Mouse (Mus musculus) hindbrain, embryonic 12.5 days (tissue): Measurements from ENCODE around the gene Cdc40. TPM values are rescaled to one million over a fixed set of nuclear protein-coding genes. Genes with fewer than 3 reads are reported as not detected.
"Not testable (repeated sequence)": the region's sequence is repeated elsewhere in the genome, so short reads cannot be mapped to it uniquely, and the experiment has no call there.

ENCODE experiments used
- ATAC-seq: fragments of 200-750 bp; cut with Nextera tagmentation; 2 replicates; pipeline ENCODE4 v1.8.0; 2017; ENCODE audit warnings: moderate TSS enrichment; ENCODE audit not compliant: low FRiP score
- H3K27ac ChIP-seq: fragments of 300-500 bp; sonication (generic); 2 replicates; pipeline ENCODE4 v1.5.1; 2016; ENCODE audit warnings: mild to moderate bottlenecking
- H3K27me3 ChIP-seq: fragments of 300-500 bp; sonication (generic); 2 replicates; pipeline ENCODE4 v1.6.1; 2016; ENCODE audit warnings: mild to moderate bottlenecking
- H3K36me3 ChIP-seq: fragments of 300-500 bp; sonication (generic); 2 replicates; pipeline ENCODE4 v1.6.1; 2016; ENCODE audit warnings: mild to moderate bottlenecking
- H3K4me1 ChIP-seq: fragments of 300-500 bp; sonication (generic); 2 replicates; pipeline ENCODE4 v1.6.1; 2016
- H3K4me2 ChIP-seq: fragments of 300-500 bp; sonication (generic); replicated peaks from 2 replicates; pipeline ENCODE4 v1.6.1; 2016; ENCODE audit warnings: mild to moderate bottlenecking
- H3K4me3 ChIP-seq: fragments of 300-500 bp; sonication (generic); 2 replicates; pipeline ENCODE4 v1.5.1; 2016; ENCODE audit warnings: mild to moderate bottlenecking
- H3K9ac ChIP-seq: fragments of 300-500 bp; sonication (generic); 2 replicates; pipeline ENCODE4 v1.6.1; 2016; ENCODE audit warnings: mild to moderate bottlenecking, moderate library complexity
- H3K9me3 ChIP-seq: fragments of 300-500 bp; sonication (generic); replicated peaks from 2 replicates; pipeline ENCODE4 v1.6.1; 2016; ENCODE audit warnings: mild to moderate bottlenecking
- WGBS: fragments of 180-500 bp; shearing (Covaris S2); methylation state at CpG from one replicate; pipeline ENCODE4 v1.1.7; 2016; 5-methylcytosine and 5-hydroxymethylcytosine counted together
- polyA plus RNA-seq: library from polyadenylated mRNA; unstranded; fragments of >200 nt; fragmentation: Nextera tagmentation; extraction: Ambion mirVana; gene quantifications from 2 replicates; pipeline ENCODE4 v1.2.1, GENCODE M21; 2016

Cdc40 gene
- polyA plus RNA-seq, 1 experiment from 2014 or later = 32.1 TPM

DNA sequence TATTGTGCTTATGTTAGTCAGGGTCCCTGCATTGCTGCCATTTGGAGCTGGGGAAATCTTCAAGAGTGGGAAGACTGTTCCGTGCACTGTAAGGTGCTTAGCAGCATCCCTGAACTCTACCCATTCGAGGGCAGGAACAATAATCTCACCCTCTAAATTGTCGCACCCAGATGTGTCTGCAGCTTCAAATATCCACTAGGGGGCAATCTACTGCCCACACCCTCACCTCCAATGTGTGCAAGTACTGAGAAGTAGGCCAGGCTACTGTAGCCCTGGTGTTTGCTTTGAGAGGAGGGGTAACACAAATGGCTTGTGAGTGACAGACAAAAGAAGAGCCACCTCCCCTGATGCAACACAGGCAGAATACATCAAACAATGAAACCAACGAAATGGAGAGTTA is 69.5 kb downstream of the Cdc40 start:
- Histone ChIP-seq H3K4me3 (no peak overlapping the region), H3K4me2 (no peak overlapping the region), H3K9ac (no peak overlapping the region), H3K36me3 (no peaks in the 10 kb centered on the region), H3K27ac (no peak overlapping the region; the same call in 1 of the 2 replicates), H3K27me3 (no peaks in the 10 kb centered on the region), H3K4me1 (no peaks in the 10 kb centered on the region), H3K9me3 (no peaks in the 10 kb centered on the region)
- WGBS = 68% methylated on average over 4 of the region's 4 CpGs
- no peak for ATAC-seq

DNA sequence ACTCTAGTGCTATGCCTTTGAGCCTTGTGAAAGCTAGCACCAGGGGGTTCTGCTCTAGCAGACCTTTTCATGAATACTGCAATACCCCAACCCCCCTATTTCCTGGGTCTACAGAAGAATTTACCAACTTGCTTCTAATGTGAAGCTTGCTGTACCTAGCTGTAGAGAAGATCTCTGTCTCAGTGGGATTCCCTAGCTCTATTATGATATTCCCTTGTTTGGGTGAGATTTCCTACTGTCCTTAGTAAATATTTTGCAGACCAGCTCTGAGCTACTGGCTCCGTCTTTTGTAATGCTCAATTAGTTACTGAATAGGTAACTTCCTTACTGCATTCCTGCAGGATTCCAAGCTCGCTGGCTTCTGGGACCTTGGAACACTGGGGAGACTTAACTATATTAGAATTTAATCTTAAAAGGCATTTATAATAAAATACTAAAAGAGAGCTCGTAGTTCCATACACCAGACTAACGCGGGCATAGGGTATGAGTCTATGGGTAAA is 73.7 kb downstream of the Cdc40 start:
- ATAC-seq, H3K27ac ChIP-seq, H3K27me3 ChIP-seq, H3K4me2 ChIP-seq, H3K4me1 ChIP-seq, H3K36me3 ChIP-seq, H3K9ac ChIP-seq, H3K4me3 ChIP-seq, H3K9me3 ChIP-seq: not testable (repeated sequence)
- 19% methylated on average over 5 of the region's 5 CpGs for WGBS

DNA sequence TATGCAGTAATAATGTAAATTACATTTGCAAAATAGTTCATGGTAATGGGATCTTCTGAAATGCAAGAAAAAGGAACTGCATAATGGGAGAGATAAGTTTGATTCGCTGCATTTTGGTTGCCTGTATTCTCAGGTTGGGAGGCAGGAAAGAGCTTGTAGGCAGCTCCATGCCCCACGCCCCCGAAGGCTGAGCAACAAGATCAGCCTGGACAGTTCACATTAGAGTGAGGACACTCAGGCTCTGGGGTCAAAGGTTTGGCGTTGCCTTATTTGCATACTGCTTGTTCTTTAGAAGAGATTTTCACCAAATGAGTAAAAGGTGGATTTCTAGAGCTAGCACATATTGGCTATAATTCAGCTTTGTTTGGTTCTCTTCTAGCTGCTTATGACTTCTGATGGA is 76.9 kb downstream of the Cdc40 start:
- ATAC-seq = no peak
- no peak overlapping the region for H3K4me3 ChIP-seq
- WGBS = 88% methylated on average over 4 of the region's 4 CpGs
- H3K36me3 ChIP-seq = no peaks in the 10 kb centered on the region
- H3K27me3 ChIP-seq = no peaks in the 10 kb centered on the region
- no peaks in the 10 kb centered on the region for H3K9me3 ChIP-seq
- no peak overlapping the region for H3K4me2 ChIP-seq
- no peak overlapping the region for H3K27ac ChIP-seq
- H3K9ac ChIP-seq = no peak overlapping the region
- H3K4me1 ChIP-seq = no peaks in the 10 kb centered on the region

DNA sequence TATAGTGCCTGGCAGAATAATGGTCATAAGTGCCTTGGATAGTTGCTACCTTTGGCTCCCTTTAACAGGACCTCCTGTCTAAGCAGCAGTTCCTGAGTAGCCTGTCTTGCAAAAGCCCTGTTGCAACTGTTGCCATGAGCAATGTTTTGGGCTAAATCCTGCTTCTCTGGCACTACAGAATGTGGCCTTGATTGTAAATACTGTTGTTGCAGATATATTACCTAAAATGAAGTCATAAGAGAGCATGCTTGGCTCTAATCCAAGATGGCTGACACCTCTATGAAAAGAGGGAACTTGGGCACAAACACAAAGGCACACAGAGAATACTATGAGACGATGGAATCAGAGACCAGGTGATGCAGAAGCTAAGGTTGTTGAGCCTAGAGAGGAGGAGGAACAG is 77.9 kb downstream of the Cdc40 start:
- H3K9me3 ChIP-seq = no peaks in the 10 kb centered on the region
- H3K27ac ChIP-seq = no peak overlapping the region
- H3K27me3 ChIP-seq = no peaks in the 10 kb centered on the region
- no peak for ATAC-seq
- H3K4me3 ChIP-seq = no peak overlapping the region
- H3K36me3 ChIP-seq = no peaks in the 10 kb centered on the region
- WGBS = 95% methylated on average over 1 of the region's 1 CpGs
- H3K4me2 ChIP-seq = no peak overlapping the region
- H3K4me1 ChIP-seq = no peaks in the 10 kb centered on the region
- H3K9ac ChIP-seq = no peak overlapping the region

DNA sequence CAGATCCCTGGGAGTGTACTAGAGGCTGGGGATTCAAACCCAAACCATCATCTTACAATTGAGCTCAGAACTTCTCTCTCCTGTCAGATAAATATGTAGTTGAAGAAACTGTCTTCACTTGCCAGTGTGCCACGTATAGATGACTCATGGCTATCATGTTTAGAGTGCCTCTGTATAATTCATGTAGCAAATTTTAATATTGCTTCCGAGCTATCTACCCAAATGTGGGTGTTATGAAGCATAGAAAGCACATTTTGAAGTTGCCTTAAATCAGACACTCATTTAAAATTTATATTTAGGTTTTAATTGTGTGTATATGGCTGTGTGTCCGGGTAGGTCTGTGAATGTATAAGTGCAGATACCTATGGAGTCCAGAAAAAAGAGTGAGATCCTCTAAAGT is 91.0 kb downstream of the Cdc40 start:
- H3K36me3 ChIP-seq = no peaks in the 10 kb centered on the region
- H3K27ac ChIP-seq = no peak overlapping the region
- H3K4me2 ChIP-seq = no peak overlapping the region
- no peak for ATAC-seq
- no peak overlapping the region for H3K4me3 ChIP-seq
- no peak overlapping the region for H3K9ac ChIP-seq
- H3K27me3 ChIP-seq = no peaks in the 10 kb centered on the region
- H3K4me1 ChIP-seq = no peaks in the 10 kb centered on the region
- 82% methylated on average over 3 of the region's 3 CpGs for WGBS
- 0 out of 2 replicates have a peak, but pooled peaks cover 1% of the 10 kb centered on the region for H3K9me3 ChIP-seq

DNA sequence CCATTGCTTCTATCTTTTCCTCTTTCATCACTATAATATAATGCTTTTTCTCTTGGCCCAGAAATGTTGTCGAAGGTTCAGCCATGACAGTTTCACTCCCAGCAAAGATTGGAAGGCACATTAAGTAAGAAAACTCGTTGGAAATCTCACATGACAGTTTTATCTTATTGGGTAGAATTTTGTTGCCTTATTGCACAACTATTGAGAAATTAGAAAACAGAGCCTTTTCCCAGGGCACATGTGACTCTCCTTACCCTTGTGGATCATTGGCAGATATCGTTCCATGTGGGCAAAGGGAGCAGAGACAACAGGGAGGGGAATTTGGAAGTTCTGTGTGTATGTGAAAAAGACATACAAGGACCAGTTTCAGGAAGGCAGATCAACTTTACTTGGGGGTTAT is 92.7 kb downstream of the Cdc40 start:
- Histone ChIP-seq H3K4me3 (no peak overlapping the region), H3K4me1 (no peaks in the 10 kb centered on the region), H3K9me3 (0 out of 2 replicates have a peak, but pooled peaks cover 4% of the 10 kb centered on the region), H3K4me2 (no peak overlapping the region), H3K27ac (no peak overlapping the region), H3K27me3 (no peaks in the 10 kb centered on the region), H3K36me3 (no peaks in the 10 kb centered on the region), H3K9ac (no peak overlapping the region)
- ATAC-seq = no peak
- 83% methylated on average over 3 of the region's 3 CpGs for WGBS

Other genes with a start within 250 kb of the Cdc40 start
- 0.39 and 0.59 TPM in 2 replicates for gene Mettl24, start 200.0 kb downstream of the Cdc40 start, polyA plus RNA-seq
- gene Wasf1, start 164 bp upstream of the Cdc40 start, polyA plus RNA-seq = 70.5 and 77.3 TPM in 2 replicates
- 0.13 and 0.23 TPM in 2 replicates for gene Gpr6, start 189.0 kb upstream of the Cdc40 start, polyA plus RNA-seq